Mouse (Mus musculus) forebrain, embryonic 11.5 days (tissue): ENCODE measurements around the gene Rnf141. TPM values are rescaled to one million over a fixed set of nuclear protein-coding genes. Genes with fewer than 3 reads are reported as not detected.

ENCODE experiments used
- ATAC-seq: fragments of 200-750 bp; cut with Nextera tagmentation; replicated peaks from 2 replicates; pipeline ENCODE4 v1.8.0; 2017; ENCODE audit warnings: moderate TSS enrichment; ENCODE audit not compliant: low FRiP score
- DNase-seq: peaks from one replicate; pipeline ENCODE4 v3.0.0-alpha.2; 2017; ENCODE audit warnings: low spot score
- H3K27ac ChIP-seq: fragments of 300-500 bp; sonication (generic); 2 replicates; pipeline ENCODE4 v1.5.1; 2014; ENCODE audit warnings: low read depth, low read length
- H3K27me3 ChIP-seq: fragments of 300-500 bp; sonication (generic); 2 replicates; pipeline ENCODE4 v1.6.1; 2014; ENCODE audit warnings: mild to moderate bottlenecking, low read length, mixed read lengths; ENCODE audit not compliant: control insufficient read depth, insufficient read depth
- H3K36me3 ChIP-seq: fragments of 300-500 bp; sonication (generic); 2 replicates; pipeline ENCODE4 v1.6.1; 2014; ENCODE audit warnings: mild to moderate bottlenecking, low read length, moderate library complexity, mixed read lengths; ENCODE audit not compliant: control insufficient read depth, insufficient read depth
- H3K4me1 ChIP-seq: fragments of 300-500 bp; sonication (generic); replicated peaks from 2 replicates; pipeline ENCODE4 v1.6.1; 2014; ENCODE audit warnings: low read length, mixed read lengths; ENCODE audit not compliant: control insufficient read depth, insufficient read depth
- H3K4me2 ChIP-seq: fragments of 300-500 bp; sonication (generic); 2 replicates; pipeline ENCODE4 v1.6.1; 2014; ENCODE audit warnings: low read depth, mild to moderate bottlenecking, low read length, moderate library complexity, mixed read lengths; ENCODE audit not compliant: severe bottlenecking
- H3K4me3 ChIP-seq: fragments of 300-500 bp; sonication (generic); 2 replicates; pipeline ENCODE4 v1.5.1; 2014; ENCODE audit warnings: low read depth, low read length
- H3K9ac ChIP-seq: fragments of 300-500 bp; sonication (generic); 2 replicates; pipeline ENCODE4 v1.6.1; 2014; ENCODE audit warnings: low read length
- H3K9me3 ChIP-seq: fragments of 300-500 bp; sonication (generic); 2 replicates; pipeline ENCODE4 v1.6.1; 2016; ENCODE audit warnings: low read length, mixed read lengths; ENCODE audit not compliant: control insufficient read depth
- WGBS: fragments of 180-500 bp; shearing (Covaris S2); extraction: QIAGEN DNeasy Blood & Tissue Kit; methylation state at CpG from one replicate; pipeline ENCODE4 v1.1.7; 2014; 5-methylcytosine and 5-hydroxymethylcytosine counted together
- polyA plus RNA-seq: library from polyadenylated mRNA; unstranded; fragments of >200 nt; fragmentation: Nextera tagmentation; extraction: Ambion mirVana; gene quantifications from 2 replicates; pipeline ENCODE4 v1.2.1, GENCODE M21; 2014

Rnf141 gene
- polyA plus RNA-seq, 1 experiment from 2014 or later, result 30.6 TPM

DNA sequence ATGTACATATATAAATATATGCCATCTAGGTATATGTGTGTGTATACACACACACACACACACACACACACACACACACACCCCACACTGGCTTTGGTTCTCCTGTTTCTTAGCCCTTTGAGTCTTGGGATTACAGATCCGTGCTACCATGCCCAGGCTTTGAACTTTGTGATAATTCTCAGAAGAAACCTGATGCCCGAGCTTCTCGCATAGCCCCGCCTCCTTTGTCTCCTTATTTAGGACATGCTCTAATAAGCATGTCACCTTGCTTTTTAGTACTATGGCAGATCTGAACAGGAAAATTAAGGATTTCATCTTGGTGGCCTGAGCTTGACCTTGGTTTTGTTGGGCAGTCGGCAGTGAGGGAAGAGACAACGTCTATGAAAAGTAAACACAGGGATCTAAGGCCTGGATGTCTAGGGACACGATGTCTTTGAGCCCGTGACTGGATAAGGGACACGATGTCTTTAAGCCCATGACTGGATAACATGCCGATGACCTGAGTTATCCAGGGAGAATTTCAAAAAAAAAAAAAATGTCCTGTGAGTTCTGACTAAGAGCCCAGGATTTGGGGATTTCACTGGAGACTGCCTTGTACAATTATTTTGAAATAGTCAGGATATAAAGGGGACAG is 61.3 kb downstream of the Rnf141 start:
- H3K4me3 ChIP-seq, result no peak overlapping the region
- 53% methylated on average over 10 of the region's 10 CpGs for WGBS
- no peak for ATAC-seq
- no peak overlapping the region for H3K4me2 ChIP-seq
- H3K27me3 ChIP-seq, result no peaks in the 10 kb centered on the region
- no peaks in the 10 kb centered on the region for H3K9me3 ChIP-seq
- H3K27ac ChIP-seq, result no peak overlapping the region
- no peaks in the 10 kb centered on the region for H3K36me3 ChIP-seq
- H3K4me1 ChIP-seq, result 0 out of 2 replicates have a peak, but pooled peaks cover 2% of the 10 kb centered on the region
- DNase-seq, result no peak
- H3K9ac ChIP-seq, result no peak overlapping the region

DNA sequence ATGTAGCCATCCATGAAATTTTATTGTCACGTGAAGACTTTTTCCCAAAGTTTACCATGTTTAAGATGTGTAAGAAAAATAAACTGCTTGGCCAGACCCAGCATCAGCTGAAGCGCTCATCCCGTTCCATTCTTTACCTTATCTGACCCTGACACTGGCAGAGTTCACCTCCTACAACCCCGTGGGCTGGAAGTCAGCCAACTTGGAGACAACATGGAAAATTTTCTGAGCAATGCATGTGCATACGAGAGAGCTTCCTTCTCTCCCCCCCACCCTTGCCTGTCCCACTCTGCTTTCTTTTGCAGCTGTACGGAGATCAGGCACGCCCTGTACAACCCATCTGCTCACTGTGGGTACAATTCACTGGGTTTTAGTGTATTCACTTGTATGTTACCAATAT is 62.1 kb downstream of the Rnf141 start:
- Histone ChIP-seq H3K9me3 (no peaks in the 10 kb centered on the region), H3K4me1 (0 out of 2 replicates have a peak, but pooled peaks cover 2% of the 10 kb centered on the region), H3K9ac (no peak overlapping the region), H3K4me3 (no peak overlapping the region), H3K27ac (no peak overlapping the region), H3K36me3 (no peaks in the 10 kb centered on the region), H3K4me2 (no peak overlapping the region), H3K27me3 (no peaks in the 10 kb centered on the region)
- DNase-seq (no peak), ATAC-seq (no peak)
- 81% methylated on average over 7 of the region's 7 CpGs for WGBS

DNA sequence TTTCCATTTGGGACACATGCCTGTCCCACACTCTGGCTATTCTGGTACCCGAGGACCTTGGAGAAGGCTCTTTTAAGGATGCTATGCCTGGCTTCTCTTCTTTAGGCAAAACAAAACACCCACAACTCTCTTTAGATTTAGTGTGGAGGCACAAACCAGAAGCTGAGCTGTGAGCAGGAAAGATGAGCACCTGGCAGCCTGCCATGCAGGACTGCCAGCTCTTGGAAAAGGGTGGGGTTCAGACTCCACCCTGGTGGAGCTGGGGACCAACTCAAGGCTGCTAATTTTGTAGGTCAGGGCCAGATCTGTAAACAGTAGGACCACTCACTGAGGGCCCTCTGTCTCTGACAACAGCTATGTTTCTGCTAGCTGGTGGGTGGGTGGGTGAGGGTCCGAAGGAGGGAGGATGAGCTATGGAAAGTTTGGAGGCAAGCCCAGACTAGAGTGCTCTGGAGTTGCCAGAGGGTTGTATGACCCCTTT is 63.0 kb downstream of the Rnf141 start:
- Histone ChIP-seq H3K27ac (no peak overlapping the region), H3K4me3 (no peak overlapping the region), H3K4me1 (0 out of 2 replicates have a peak, but pooled peaks cover 2% of the 10 kb centered on the region), H3K4me2 (no peak overlapping the region), H3K36me3 (no peaks in the 10 kb centered on the region), H3K9me3 (no peaks in the 10 kb centered on the region), H3K27me3 (no peaks in the 10 kb centered on the region), H3K9ac (no peak overlapping the region)
- WGBS, result 94% methylated on average over 2 of the region's 2 CpGs
- ATAC-seq (no peak), DNase-seq (no peak)

DNA sequence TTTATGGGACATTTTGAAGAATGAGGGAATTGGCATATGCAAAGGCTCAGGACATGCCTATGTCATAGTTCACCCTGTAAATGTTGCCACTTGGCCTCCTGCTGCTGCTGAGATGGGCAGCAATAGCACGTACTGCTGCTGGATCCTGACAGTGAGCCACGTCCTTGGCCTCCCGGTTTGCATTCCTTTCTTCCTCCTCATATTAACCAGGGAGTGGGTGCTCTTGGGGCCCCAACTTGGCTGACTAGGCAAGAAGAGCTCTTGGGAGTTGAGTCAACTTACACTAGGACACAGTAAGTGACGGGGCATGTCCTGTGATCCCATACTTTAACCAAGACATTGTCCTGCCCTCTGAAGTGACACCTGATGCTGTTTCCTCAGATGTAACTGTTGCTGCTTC is 63.7 kb downstream of the Rnf141 start:
- Histone ChIP-seq H3K27ac (no peak overlapping the region), H3K4me1 (0 out of 2 replicates have a peak, but pooled peaks cover 2% of the 10 kb centered on the region), H3K4me3 (no peak overlapping the region), H3K36me3 (no peaks in the 10 kb centered on the region), H3K27me3 (no peaks in the 10 kb centered on the region), H3K9me3 (no peaks in the 10 kb centered on the region), H3K4me2 (no peak overlapping the region), H3K9ac (no peak overlapping the region)
- DNase-seq (no peak), ATAC-seq (no peak)
- WGBS, result 85% methylated on average over 4 of the region's 4 CpGs

DNA sequence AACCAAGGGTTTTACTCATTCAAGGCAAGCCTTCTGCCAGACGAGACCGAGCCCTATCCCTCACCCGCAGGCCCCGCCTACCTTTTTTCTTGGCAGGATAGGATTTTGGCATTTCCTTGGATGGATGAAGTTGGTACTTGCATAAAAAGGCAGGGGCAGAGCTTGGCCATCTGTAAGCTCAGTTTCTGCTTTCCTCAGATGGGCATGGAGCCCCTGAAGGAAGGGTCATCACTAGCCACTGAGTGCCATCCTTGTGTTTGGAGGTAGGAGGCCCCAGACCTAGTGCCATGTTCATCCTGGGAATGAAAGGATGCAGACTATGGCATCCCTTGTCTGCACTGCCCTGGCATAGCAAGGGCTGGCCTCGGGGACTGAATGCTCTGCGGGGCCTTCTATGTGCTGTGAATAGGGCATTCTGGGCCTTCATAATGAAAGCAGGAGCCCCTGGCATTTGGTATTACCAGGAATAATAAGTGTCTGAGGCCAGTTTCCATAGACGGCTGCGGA is 64.6 kb downstream of the Rnf141 start:
- DNase-seq (no peak), ATAC-seq (no peak)
- no peak overlapping the region for H3K4me2 ChIP-seq
- H3K9me3 ChIP-seq, result no peaks in the 10 kb centered on the region
- H3K27ac ChIP-seq, result no peak overlapping the region
- H3K27me3 ChIP-seq, result no peaks in the 10 kb centered on the region
- H3K4me1 ChIP-seq, result 0 out of 2 replicates have a peak, but pooled peaks cover 2% of the 10 kb centered on the region
- H3K36me3 ChIP-seq, result no peaks in the 10 kb centered on the region
- WGBS, result 84% methylated on average over 8 of the region's 8 CpGs
- no peak overlapping the region for H3K9ac ChIP-seq
- no peak overlapping the region for H3K4me3 ChIP-seq

DNA sequence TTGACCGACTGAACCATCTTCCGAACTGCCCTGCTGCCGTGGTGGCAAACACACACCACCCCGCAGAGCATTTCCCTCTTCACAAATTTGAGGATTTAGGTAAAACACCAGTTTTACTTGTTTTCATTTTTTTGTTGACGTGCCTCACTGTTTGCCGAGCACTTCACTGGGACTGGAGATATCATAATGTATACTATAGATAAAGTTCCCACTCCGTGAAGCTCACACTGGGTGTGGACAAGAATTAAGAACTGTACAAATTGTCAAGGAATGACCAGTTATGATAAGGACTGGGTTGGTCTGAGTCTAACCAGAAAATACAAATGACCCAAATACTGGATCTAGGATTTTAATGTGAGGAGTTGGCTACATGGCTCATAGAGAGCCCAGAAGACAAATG is 65.3 kb downstream of the Rnf141 start:
- Histone ChIP-seq H3K36me3 (no peaks in the 10 kb centered on the region), H3K4me3 (no peak overlapping the region), H3K27ac (no peak overlapping the region), H3K27me3 (no peaks in the 10 kb centered on the region), H3K9me3 (no peaks in the 10 kb centered on the region), H3K4me2 (no peak overlapping the region), H3K9ac (no peak overlapping the region), H3K4me1 (0 out of 2 replicates have a peak, but pooled peaks cover 2% of the 10 kb centered on the region)
- no peak for ATAC-seq
- 94% methylated on average over 7 of the region's 7 CpGs for WGBS
- no peak for DNase-seq

DNA sequence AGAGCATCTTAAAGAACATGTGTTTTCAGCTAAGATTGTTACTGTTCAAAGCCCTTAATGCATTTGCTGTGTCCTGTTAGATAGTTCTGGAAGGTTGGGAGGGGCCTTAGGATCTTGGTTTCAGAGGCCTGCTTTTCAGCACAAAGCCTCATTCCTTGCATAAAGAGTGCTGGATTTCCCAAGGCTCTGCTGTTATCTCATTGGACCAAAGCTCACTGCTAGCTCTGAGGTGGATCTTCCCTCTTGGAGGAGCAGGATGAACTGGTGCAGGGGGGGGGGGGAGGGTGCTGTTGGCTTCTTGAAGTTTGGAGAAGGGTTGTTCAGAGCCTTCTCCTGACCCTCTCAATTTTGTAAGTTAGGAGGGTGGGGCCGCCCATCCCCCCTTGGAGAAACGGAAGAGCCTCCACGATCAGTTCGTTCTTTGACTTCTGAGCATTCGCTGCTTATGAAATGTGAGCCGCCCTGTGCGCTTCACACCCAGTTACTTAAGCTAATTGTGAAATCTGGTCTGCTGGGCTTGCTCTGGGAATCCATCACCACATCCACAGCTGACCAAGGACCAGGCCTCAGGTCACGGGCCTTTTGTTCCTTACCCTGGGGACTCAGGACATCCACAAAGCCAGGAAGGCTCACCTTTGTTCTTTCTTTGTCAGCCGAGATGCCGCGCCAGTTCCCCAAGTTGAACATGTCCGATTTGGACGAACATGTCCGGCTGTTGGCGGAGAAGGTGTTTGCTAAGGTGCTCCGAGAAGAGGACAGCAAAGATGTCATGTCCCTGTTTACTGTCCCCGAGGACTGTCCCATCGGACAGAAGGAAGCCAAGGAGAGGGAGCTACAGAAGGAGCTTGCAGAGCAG is 66.9 kb downstream of the Rnf141 start:
- no peaks in the 10 kb centered on the region for H3K9me3 ChIP-seq
- 0 out of 2 replicates have a peak, but pooled peaks cover 2% of the 10 kb centered on the region for H3K4me1 ChIP-seq
- 81% methylated on average over 18 of the region's 18 CpGs for WGBS
- no peak overlapping the region for H3K27ac ChIP-seq
- H3K4me3 ChIP-seq, result no peak overlapping the region
- DNase-seq (no peak), ATAC-seq (no peak)
- H3K9ac ChIP-seq, result no peak overlapping the region
- H3K36me3 ChIP-seq, result no peaks in the 10 kb centered on the region
- no peak overlapping the region for H3K4me2 ChIP-seq
- no peaks in the 10 kb centered on the region for H3K27me3 ChIP-seq

DNA sequence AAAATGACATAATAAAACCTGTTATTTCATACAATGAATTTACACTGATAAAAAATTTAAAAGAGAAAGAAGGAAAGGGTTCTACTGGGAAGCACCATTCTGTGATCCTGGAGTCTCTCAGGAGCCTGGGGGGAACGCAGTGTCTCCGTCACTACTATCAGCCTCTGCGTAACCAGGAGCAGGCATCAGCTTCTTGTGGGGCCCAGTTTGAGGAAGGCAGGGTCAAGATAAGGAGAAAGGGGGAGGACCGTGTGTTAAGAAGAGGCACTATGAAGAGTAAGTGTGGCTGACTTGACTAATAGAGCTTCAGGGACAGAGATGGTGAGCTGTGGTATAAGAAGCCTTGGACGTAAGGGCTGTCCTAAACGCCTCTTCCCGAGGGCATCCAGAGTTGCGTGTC is 69.6 kb downstream of the Rnf141 start:
- Histone ChIP-seq H3K4me3 (no peak overlapping the region), H3K4me1 (no peaks in the 10 kb centered on the region), H3K36me3 (no peaks in the 10 kb centered on the region), H3K4me2 (no peak overlapping the region), H3K9ac (no peak overlapping the region), H3K27me3 (no peaks in the 10 kb centered on the region; the same call in 1 of the 2 replicates), H3K9me3 (no peaks in the 10 kb centered on the region), H3K27ac (no peak overlapping the region)
- DNase-seq (no peak), ATAC-seq (no peak)
- 89% methylated on average over 8 of the region's 8 CpGs for WGBS
